ENCODE assay signal across 26 mouse cellular contexts in genomic region chr1:126753611-126754010, GRCm38 (mm10).
DNase-seq lines count a peak whose midpoint lies in the region; ATAC-seq lines count a peak whose summit lies in the region.
"Had no signal": no experiment of that assay in that cellular context is flagged by ENCODE, and none has a peak within 500 bp of the region (broad histone marks: within the 10 kb centered on the region; RNA-seq: fewer than 3 reads in every experiment).

No protein-coding gene starts in this region.

- H3K4me1 ChIP-seq in hindbrain, embryonic 10.5 days (replicated peaks): peaks cover 31% of the 10 kb centered on the region
- peaks cover 8% of the 10 kb centered on the region; the same call in 1 of the 2 replicates for H3K4me1 ChIP-seq in hindbrain, embryonic 14.5 days (replicated peaks; ENCODE audit: control insufficient read depth, insufficient read depth, low read length)
- H3K4me1 ChIP-seq in neural tube, embryonic 12.5 days: peaks cover 27% of the 10 kb centered on the region
- H3K4me1 ChIP-seq in neural tube, embryonic 15.5 days: peaks cover 19% of the 10 kb centered on the region
- no peaks in the 10 kb centered on the region for H3K4me1 ChIP-seq in kidney, embryonic 15.5 days
- H3K4me1 ChIP-seq: embryonic facial prominence, embryonic 13.5 days; embryonic facial prominence, embryonic 15.5 days had no signal

- H3K9me3 ChIP-seq in hindbrain, embryonic 10.5 days: no peaks in the 10 kb centered on the region
- no peaks in the 10 kb centered on the region for H3K9me3 ChIP-seq in hindbrain, embryonic 14.5 days (ENCODE audit: control insufficient read depth, low read length)
- no peaks in the 10 kb centered on the region for H3K9me3 ChIP-seq in neural tube, embryonic 12.5 days
- no peaks in the 10 kb centered on the region for H3K9me3 ChIP-seq in neural tube, embryonic 15.5 days (replicated peaks)
- H3K9me3 ChIP-seq in kidney, embryonic 15.5 days (replicated peaks): no peaks in the 10 kb centered on the region
- H3K9me3 ChIP-seq: embryonic facial prominence, embryonic 13.5 days; embryonic facial prominence, embryonic 15.5 days; forebrain, embryonic 10.5 days; forebrain, embryonic 12.5 days had no signal

- H3K27me3 ChIP-seq in hindbrain, embryonic 10.5 days (ENCODE audit: insufficient read depth, poor library complexity, severe bottlenecking): no peaks in the 10 kb centered on the region
- H3K27me3 ChIP-seq in hindbrain, embryonic 14.5 days (ENCODE audit: control insufficient read depth, insufficient read depth, low read length): no peaks in the 10 kb centered on the region
- no peaks in the 10 kb centered on the region for H3K27me3 ChIP-seq in neural tube, embryonic 12.5 days (replicated peaks)
- H3K27me3 ChIP-seq in neural tube, embryonic 15.5 days (replicated peaks): no peaks in the 10 kb centered on the region
- H3K27me3 ChIP-seq in kidney, embryonic 15.5 days: no peaks in the 10 kb centered on the region
- H3K27me3 ChIP-seq: CH12.LX; embryonic facial prominence, embryonic 13.5 days; embryonic facial prominence, embryonic 15.5 days; forebrain, embryonic 12.5 days had no signal

- H3K4me3 ChIP-seq in hindbrain, embryonic 10.5 days: no peak overlapping the region
- H3K4me3 ChIP-seq in hindbrain, embryonic 14.5 days (replicated peaks; ENCODE audit: low read length): no peak overlapping the region
- no peak overlapping the region for H3K4me3 ChIP-seq in neural tube, embryonic 12.5 days
- no peak overlapping the region for H3K4me3 ChIP-seq in neural tube, embryonic 15.5 days (replicated peaks)
- no peak overlapping the region for H3K4me3 ChIP-seq in kidney, embryonic 15.5 days (replicated peaks)
- H3K4me3 ChIP-seq: embryonic facial prominence, embryonic 13.5 days; embryonic facial prominence, embryonic 15.5 days; erythroblast, embryonic 14.5 days; forebrain, embryonic 10.5 days; forebrain, embryonic 12.5 days had no signal

- no peak overlapping the region for H3K9ac ChIP-seq in hindbrain, embryonic 14.5 days
- H3K9ac ChIP-seq in neural tube, embryonic 12.5 days: no peak overlapping the region
- no peak overlapping the region for H3K9ac ChIP-seq in neural tube, embryonic 15.5 days (replicated peaks)
- no peak overlapping the region for H3K9ac ChIP-seq in kidney, embryonic 15.5 days
- H3K9ac ChIP-seq: embryonic facial prominence, embryonic 13.5 days; embryonic facial prominence, embryonic 15.5 days; forebrain, embryonic 12.5 days had no signal

- no peaks in the 10 kb centered on the region for H3K36me3 ChIP-seq in hindbrain, embryonic 10.5 days
- H3K36me3 ChIP-seq in hindbrain, embryonic 14.5 days (replicated peaks; ENCODE audit: control insufficient read depth, insufficient read depth): no peaks in the 10 kb centered on the region
- no peaks in the 10 kb centered on the region for H3K36me3 ChIP-seq in neural tube, embryonic 12.5 days
- no peaks in the 10 kb centered on the region for H3K36me3 ChIP-seq in neural tube, embryonic 15.5 days
- no peaks in the 10 kb centered on the region for H3K36me3 ChIP-seq in kidney, embryonic 15.5 days
- H3K36me3 ChIP-seq: embryonic facial prominence, embryonic 13.5 days; embryonic facial prominence, embryonic 15.5 days; forebrain, embryonic 10.5 days; forebrain, embryonic 12.5 days had no signal

- no peak for DNase-seq in hindbrain, embryonic 10.5 days (ENCODE audit: low spot score)
- DNase-seq in hindbrain, embryonic 14.5 days (ENCODE audit: low spot score): no peak
- DNase-seq in ZHBTc4 (ENCODE audit: low read depth, low spot score): peak; percentile 35
- DNase-seq: adrenal gland, adult 2 months; adrenal gland, postnatal 10 days; adrenal gland, postnatal 25 days; B cell, adult 2 months; cerebellum, adult 11 months; cerebellum, adult 18-20 months; cerebellum, adult 8-10 months; cerebellum, adult 9-11 months; cerebellum, postnatal 14 days; cerebellum, postnatal 36 days; embryo, embryonic 11 days had no signal

- ATAC-seq in hindbrain, embryonic 14.5 days (ENCODE audit: low FRiP score): no peak
- ATAC-seq in neural tube, embryonic 12.5 days (ENCODE audit: low FRiP score, low read depth): 0 out of 2 replicates have a peak, but pooled peaks have one; percentile 19
- ATAC-seq in neural tube, embryonic 15.5 days (ENCODE audit: low FRiP score): no peak
- ATAC-seq in kidney, embryonic 15.5 days (replicated peaks; ENCODE audit: low FRiP score): no peak
- ATAC-seq: CD4-positive, CD25-positive, alpha-beta regulatory T cell, adult 4 months; forebrain, embryonic 14.5 days; forebrain, embryonic 16.5 days had no signal

- peak overlapping the region; percentile 71; the same call in 1 of the 2 replicates for H3K27ac ChIP-seq in hindbrain, embryonic 10.5 days
- no peak overlapping the region for H3K27ac ChIP-seq in hindbrain, embryonic 14.5 days
- no peak overlapping the region for H3K27ac ChIP-seq in neural tube, embryonic 12.5 days
- no peak overlapping the region for H3K27ac ChIP-seq in neural tube, embryonic 15.5 days (replicated peaks)
- no peak overlapping the region for H3K27ac ChIP-seq in kidney, embryonic 15.5 days
- H3K27ac ChIP-seq: embryonic facial prominence, embryonic 13.5 days; embryonic facial prominence, embryonic 15.5 days; forebrain, embryonic 10.5 days; forebrain, embryonic 12.5 days had no signal

- H3K4me2 ChIP-seq in hindbrain, embryonic 14.5 days (replicated peaks): no peak overlapping the region
- H3K4me2 ChIP-seq in neural tube, embryonic 12.5 days (replicated peaks): no peak overlapping the region
- H3K4me2 ChIP-seq in neural tube, embryonic 15.5 days: no peak overlapping the region
- no peak overlapping the region for H3K4me2 ChIP-seq in kidney, embryonic 15.5 days
- H3K4me2 ChIP-seq: embryonic facial prominence, embryonic 13.5 days; embryonic facial prominence, embryonic 15.5 days; forebrain, embryonic 12.5 days had no signal
